Comparison of ENCODE assay signal across 20 mouse cellular contexts in the genomic region with DNA sequence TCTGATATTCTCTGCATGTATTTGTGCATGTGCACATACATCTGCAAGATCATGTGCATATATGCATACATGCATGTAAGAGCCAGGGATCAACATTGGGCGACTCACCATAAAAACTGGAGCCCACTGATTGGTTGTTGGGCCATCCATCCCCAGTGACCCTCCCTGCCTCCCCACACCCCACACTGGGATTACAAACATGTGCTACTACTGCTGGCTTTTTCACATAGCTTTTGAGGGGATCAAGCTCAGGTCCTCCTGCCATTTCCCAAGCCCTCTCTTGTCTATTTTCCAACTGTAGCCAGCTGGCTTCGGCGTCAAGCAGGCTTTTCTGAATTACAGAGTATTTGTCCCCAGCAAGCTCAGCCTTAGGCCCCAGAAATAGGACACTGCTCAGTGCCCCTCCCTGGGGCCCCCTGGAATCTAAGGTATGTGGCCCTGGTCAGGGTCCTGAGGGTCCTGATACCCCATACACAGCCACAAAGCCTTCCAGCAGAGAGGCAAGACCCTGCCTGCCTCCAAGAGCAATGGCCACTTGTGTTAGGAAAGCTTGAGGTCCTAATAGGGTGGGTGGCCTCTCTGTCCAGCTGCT. TPM values are rescaled to one million over a fixed set of nuclear protein-coding genes. Genes with fewer than 3 reads are reported as not detected.
DNase-seq lines count a peak whose midpoint lies in the region; ATAC-seq lines count a peak whose summit lies in the region.
"Had no signal": no experiment of that assay in that cellular context is flagged by ENCODE, and none has a peak within 500 bp of the region (broad histone marks: within the 10 kb centered on the region; RNA-seq: fewer than 3 reads in every experiment).

No protein-coding gene starts in this region.

- peak overlapping the region; percentile 80; the same call in 1 of the 2 replicates for H3K27ac ChIP-seq in heart, embryonic 10.5 days
- H3K27ac ChIP-seq in midbrain, embryonic 11.5 days (ENCODE audit: low read depth, low read length) = no peak overlapping the region
- no peak overlapping the region for H3K27ac ChIP-seq in midbrain, embryonic 13.5 days
- H3K27ac ChIP-seq in limb, embryonic 13.5 days = no peak overlapping the region
- H3K27ac ChIP-seq: forebrain, embryonic 12.5 days; heart, embryonic 15.5 days; hindbrain, embryonic 15.5 days had no signal

- DNase-seq in heart, embryonic 10.5 days (ENCODE audit: low spot score) = no peak
- DNase-seq in heart, adult 11 months = no peak
- DNase-seq in midbrain, embryonic 11.5 days (ENCODE audit: low spot score, missing footprints) = peak; percentile 78
- DNase-seq in right cerebral cortex, postnatal 14 days = no peak
- no peak for DNase-seq in right cerebral cortex, postnatal 10 days (ENCODE audit: low spot score in 2 of 2)
- DNase-seq: adrenal gland, postnatal 14 days; cerebellum, adult 18-20 months; cerebellum, adult 9-11 months; cerebellum, postnatal 36 days; forebrain, postnatal 0 days; gastrocnemius, postnatal 14 days; heart, postnatal 14 days had no signal

- 0 out of 2 replicates have a peak, but pooled peaks cover 8% of the 10 kb centered on the region for H3K27me3 ChIP-seq in heart, embryonic 10.5 days (ENCODE audit: insufficient read depth, poor library complexity, severe bottlenecking)
- H3K27me3 ChIP-seq in midbrain, embryonic 11.5 days (ENCODE audit: control insufficient read depth, insufficient read depth, low read length) = no peaks in the 10 kb centered on the region
- H3K27me3 ChIP-seq in midbrain, embryonic 13.5 days = peaks cover 2% of the 10 kb centered on the region; the same call in 1 of the 2 replicates
- H3K27me3 ChIP-seq in limb, embryonic 13.5 days = no peaks in the 10 kb centered on the region
- H3K27me3 ChIP-seq: forebrain, embryonic 12.5 days; heart, embryonic 15.5 days; hindbrain, embryonic 15.5 days; Patski had no signal

- no peak overlapping the region for H3K4me2 ChIP-seq in midbrain, embryonic 11.5 days
- no peak overlapping the region for H3K4me2 ChIP-seq in midbrain, embryonic 13.5 days (replicated peaks)
- no peak overlapping the region for H3K4me2 ChIP-seq in limb, embryonic 13.5 days (replicated peaks)
- H3K4me2 ChIP-seq: forebrain, embryonic 12.5 days; heart, embryonic 15.5 days; hindbrain, embryonic 15.5 days had no signal

- 65% methylated on average over 3 of the region's 3 CpGs for WGBS in heart, embryonic 10.5 days
- 68% methylated on average over 3 of the region's 3 CpGs for WGBS in midbrain, embryonic 11.5 days
- 71% methylated on average over 3 of the region's 3 CpGs for WGBS in midbrain, embryonic 13.5 days
- 53% methylated on average over 3 of the region's 3 CpGs for WGBS in limb, embryonic 13.5 days

- no peak overlapping the region for H3K4me3 ChIP-seq in heart, embryonic 10.5 days
- H3K4me3 ChIP-seq in midbrain, embryonic 11.5 days (ENCODE audit: low read depth, low read length) = no peak overlapping the region
- H3K4me3 ChIP-seq in midbrain, embryonic 13.5 days (replicated peaks) = no peak overlapping the region
- H3K4me3 ChIP-seq in limb, embryonic 13.5 days = no peak overlapping the region
- H3K4me3 ChIP-seq: forebrain, embryonic 12.5 days; heart, embryonic 15.5 days; hindbrain, embryonic 15.5 days had no signal

- no peaks in the 10 kb centered on the region for H3K9me3 ChIP-seq in heart, embryonic 10.5 days
- no peaks in the 10 kb centered on the region for H3K9me3 ChIP-seq in midbrain, embryonic 11.5 days (ENCODE audit: control insufficient read depth, low read length)
- H3K9me3 ChIP-seq in midbrain, embryonic 13.5 days = no peaks in the 10 kb centered on the region
- no peaks in the 10 kb centered on the region for H3K9me3 ChIP-seq in limb, embryonic 13.5 days
- H3K9me3 ChIP-seq: forebrain, embryonic 12.5 days; heart, embryonic 15.5 days; hindbrain, embryonic 15.5 days had no signal

- H3K36me3 ChIP-seq in heart, embryonic 10.5 days = no peaks in the 10 kb centered on the region
- no peaks in the 10 kb centered on the region for H3K36me3 ChIP-seq in midbrain, embryonic 11.5 days (ENCODE audit: control insufficient read depth, insufficient read depth, low read length)
- H3K36me3 ChIP-seq in midbrain, embryonic 13.5 days = no peaks in the 10 kb centered on the region
- no peaks in the 10 kb centered on the region for H3K36me3 ChIP-seq in limb, embryonic 13.5 days
- H3K36me3 ChIP-seq: forebrain, embryonic 12.5 days; heart, embryonic 15.5 days; hindbrain, embryonic 15.5 days had no signal

- no peak overlapping the region for H3K9ac ChIP-seq in midbrain, embryonic 11.5 days (ENCODE audit: low read length)
- H3K9ac ChIP-seq in midbrain, embryonic 13.5 days (replicated peaks) = no peak overlapping the region
- H3K9ac ChIP-seq in limb, embryonic 13.5 days = no peak overlapping the region
- H3K9ac ChIP-seq: forebrain, embryonic 12.5 days; forebrain, postnatal 0 days; heart, embryonic 15.5 days; hindbrain, embryonic 15.5 days had no signal

- H3K4me1 ChIP-seq in heart, embryonic 10.5 days = peaks cover 32% of the 10 kb centered on the region
- H3K4me1 ChIP-seq in midbrain, embryonic 11.5 days (ENCODE audit: control insufficient read depth, insufficient read depth, low read length) = no peaks in the 10 kb centered on the region
- H3K4me1 ChIP-seq in midbrain, embryonic 13.5 days (replicated peaks) = no peaks in the 10 kb centered on the region
- peaks cover 15% of the 10 kb centered on the region for H3K4me1 ChIP-seq in limb, embryonic 13.5 days

- ATAC-seq in midbrain, embryonic 11.5 days (ENCODE audit: low FRiP score) = no peak
- ATAC-seq in midbrain, embryonic 13.5 days = no peak
- ATAC-seq in limb, embryonic 13.5 days (ENCODE audit: low FRiP score, low read depth) = peak; percentile 82
- ATAC-seq: activated CD4-positive, CD25-positive, alpha-beta regulatory T cell, adult 4 months; forebrain, postnatal 0 days; intestine, embryonic 16.5 days; Patski had no signal

RNA-seq across cellular contexts. Expression of a gene that starts 58.5 kb away (rescaled TPM):
- polyA plus RNA-seq in heart, embryonic 10.5 days (2016; fragmentation: Nextera tagmentation; extraction: Ambion mirVana) = 22.5 and 23.6 TPM in 2 replicates
- polyA plus RNA-seq in midbrain, embryonic 11.5 days (2014; fragmentation: Nextera tagmentation; extraction: Ambion mirVana) = 3.3 and 3.9 TPM in 2 replicates
- polyA plus RNA-seq in midbrain, embryonic 13.5 days (2015; fragmentation: Nextera tagmentation; extraction: Ambion mirVana) = 7.5 and 8.3 TPM in 2 replicates
- polyA plus RNA-seq in limb, embryonic 13.5 days (2015; fragmentation: Nextera tagmentation; extraction: Ambion mirVana) = 47.4 and 52.1 TPM in 2 replicates
- polyA plus RNA-seq: activated CD4-positive, CD25-positive, alpha-beta regulatory T cell, adult 4 months had no signal
